Mouse (Mus musculus): ENCODE measurements around the gene Lpxn.

Gene Lpxn

GRCm38 (mm10) chr19:12805730-12806129 lies 9.7 kb downstream of the Lpxn start:
- no peak for DNase-seq

- DNase-seq: no peak
Observed at GRCm38 (mm10) chr19:12806214-12806613, 10.2 kb downstream of the Lpxn start.

GRCm38 (mm10) chr19:12812644-12813364 lies 16.8 kb downstream of the Lpxn start:
- no peak for DNase-seq

GRCm38 (mm10) chr19:12813883-12814282 lies 17.9 kb downstream of the Lpxn start:
- DNase-seq: no peak

- DNase-seq: no peak
Observed at GRCm38 (mm10) chr19:12818507-12818906, 22.5 kb downstream of the Lpxn start.

- peak in 1 of 2 experiments; percentile 28 for DNase-seq
Observed at GRCm38 (mm10) chr19:12820383-12820782, 24.4 kb downstream of the Lpxn start.

GRCm38 (mm10) chr19:12824549-12824948 lies 28.6 kb downstream of the Lpxn start:
- peak in 1 of 2 experiments; percentile 6 for DNase-seq

GRCm38 (mm10) chr19:12830823-12831430 lies 34.9 kb downstream of the Lpxn start:
- no peak for DNase-seq

- DNase-seq: no peak
Observed at GRCm38 (mm10) chr19:12831559-12831958, 35.6 kb downstream of the Lpxn start.

- DNase-seq: no peak
Observed at GRCm38 (mm10) chr19:12833625-12834024, 37.6 kb downstream of the Lpxn start.

GRCm38 (mm10) chr19:12838507-12838906 lies 42.5 kb downstream of the Lpxn start:
- DNase-seq: no peak

GRCm38 (mm10) chr19:12846382-12846781 lies 50.4 kb downstream of the Lpxn start, which contains the start of gene Gm5244:
TSS of gene Gm5244 (plus strand) at chr19:12846682.
- no peak for DNase-seq

- no peak for DNase-seq
Observed at GRCm38 (mm10) chr19:12856983-12857382, 61.0 kb downstream of the Lpxn start, which contains the start of gene Olfr1444. TSS of gene Olfr1444 (plus strand) at chr19:12857283.
